Mouse (Mus musculus) liver, adult 2 months (tissue): ENCODE measurements around the gene Ttc8.

Experiments used
- CTCF ChIP-seq: fragments of 200-500 bp; IDR thresholded peaks from 2 replicates; pipeline ENCODE4 v1.5.1; 2011; ENCODE audit warnings: low read depth, low read length, control low read depth
- POLR2A ChIP-seq: fragments of 200-500 bp; IDR thresholded peaks from 2 replicates; pipeline ENCODE4 v1.6.1; 2011; ENCODE audit warnings: low read length, control low read depth; ENCODE audit not compliant: insufficient read depth; ENCODE audit errors: extremely low read depth

GRCm38 (mm10) chr12:98932441-98932840, 12.1 kb downstream of the Ttc8 start:
- no peak for TF ChIP-seq CTCF
- no peak for TF ChIP-seq POLR2A
